Mouse (Mus musculus): ENCODE data around the gene Capzb.
A peak's percentile ranks its signal among the peaks of the same experiment; 100 is the strongest.

The Capzb gene

DNA sequence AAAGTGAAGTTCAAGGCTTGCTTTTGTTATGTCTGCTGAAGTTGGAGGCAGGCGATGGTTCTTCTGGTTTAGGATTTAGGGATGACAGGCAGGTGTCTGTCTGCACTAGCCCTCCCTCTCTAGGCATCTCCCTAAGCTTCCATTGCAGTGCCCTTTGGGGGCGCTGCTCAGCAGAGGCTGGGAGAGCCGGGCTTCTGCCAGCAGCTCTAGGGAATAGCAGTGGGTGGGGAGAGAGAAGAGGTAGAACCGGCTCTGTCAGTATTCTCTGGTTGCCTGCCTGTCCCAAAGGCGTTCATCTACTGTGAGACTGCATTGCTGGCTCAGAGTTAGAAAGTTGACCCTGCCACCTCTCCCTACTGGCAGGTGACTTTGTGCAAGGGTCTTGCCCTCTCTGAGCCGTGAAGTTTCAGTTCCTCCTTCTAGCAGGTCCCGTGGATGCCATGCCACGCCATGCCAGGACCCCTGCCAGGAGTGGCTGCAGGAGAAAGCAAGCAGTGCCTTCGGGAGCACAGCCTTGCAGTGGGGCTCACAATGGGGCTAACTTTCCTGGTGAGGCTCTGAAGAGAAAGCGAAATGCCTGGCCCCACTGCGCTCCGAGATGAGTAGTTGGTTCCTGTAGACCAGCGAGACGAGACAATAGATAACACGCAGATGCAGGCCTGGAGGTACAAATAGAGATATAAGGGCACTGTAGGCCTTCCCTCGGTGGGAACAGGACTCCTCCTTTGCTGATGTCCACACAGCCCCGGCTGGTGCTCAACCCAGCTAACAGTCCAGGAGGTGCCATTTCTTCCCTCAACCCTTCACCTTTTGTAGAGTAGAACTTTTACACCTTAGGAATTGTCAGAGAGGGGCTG, 19.5 kb downstream of the Capzb start:
- no peak for DNase-seq

GRCm38 (mm10) chr4:139213086-139213485, 20.4 kb downstream of the Capzb start:
- no peak for DNase-seq

DNA sequence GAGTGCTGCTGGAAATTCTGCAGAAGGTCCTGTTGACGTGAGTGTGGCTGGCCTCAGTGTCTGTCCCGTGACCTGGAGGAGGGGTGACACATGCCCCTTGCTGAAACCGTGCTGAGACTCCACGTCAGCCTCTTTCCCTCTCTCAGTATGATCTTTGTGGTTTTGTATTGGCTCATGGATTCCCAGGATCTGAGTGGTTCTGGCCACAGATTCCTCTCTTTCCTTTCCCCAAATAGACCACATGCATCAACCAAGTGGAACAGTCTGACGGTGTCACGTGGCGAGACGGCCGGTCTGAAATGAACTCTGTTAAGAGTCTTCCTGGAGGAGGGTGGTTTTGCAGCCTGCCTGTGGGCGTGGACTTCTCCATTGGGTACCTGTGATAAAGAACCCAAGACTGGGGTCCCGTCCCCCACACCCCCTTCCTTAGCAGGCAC, 21.3 kb downstream of the Capzb start:
- DNase-seq, result peak; percentile 76

DNA sequence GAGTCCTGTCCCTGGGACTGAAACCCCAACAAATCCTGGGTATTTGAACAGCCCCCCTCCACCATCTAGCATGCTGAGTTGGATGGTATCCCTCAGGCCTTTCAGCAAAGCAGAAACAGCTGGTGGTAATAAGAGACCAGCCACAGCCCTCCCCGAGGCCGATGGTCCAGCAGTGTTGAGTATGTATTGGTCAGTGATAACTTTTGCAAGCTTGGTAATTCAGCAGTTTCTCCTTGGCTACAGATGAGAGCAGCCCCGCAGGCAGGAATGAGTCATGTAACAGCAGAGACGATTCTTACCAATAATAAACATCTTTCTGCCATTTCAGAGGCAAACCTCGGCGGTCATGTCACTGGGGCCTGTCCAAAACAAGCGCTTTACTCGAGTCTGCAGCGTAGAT, 23.9 kb downstream of the Capzb start:
- no peak for DNase-seq

GRCm38 (mm10) chr4:139218539-139218938, 25.8 kb downstream of the Capzb start:
- DNase-seq, result no peak

- DNase-seq, result no peak
Measured at GRCm38 (mm10) chr4:139219656-139220055, 27.0 kb downstream of the Capzb start.

DNA sequence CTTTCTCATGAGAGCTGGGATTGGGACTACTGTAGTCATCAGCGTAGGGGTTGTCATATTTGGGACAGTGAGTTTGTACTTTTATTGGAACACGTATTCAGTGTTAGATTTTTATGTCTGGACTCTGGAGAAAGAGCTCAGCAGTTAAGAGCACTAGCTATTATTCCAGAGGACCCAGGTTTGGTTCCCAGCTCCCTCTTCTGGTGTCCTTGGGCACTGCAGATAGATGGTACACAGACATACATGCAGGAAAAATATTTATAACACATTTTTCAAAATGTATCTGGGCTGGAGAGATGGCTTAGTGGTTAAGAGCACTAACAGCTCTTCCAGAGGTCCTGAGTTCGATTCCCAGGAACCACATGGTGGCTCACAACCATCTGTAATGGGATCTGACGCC, 28.3 kb downstream of the Capzb start:
- DNase-seq, result peak; percentile 63

GRCm38 (mm10) chr4:139221837-139222236, 29.1 kb downstream of the Capzb start:
- DNase-seq, result no peak

DNA sequence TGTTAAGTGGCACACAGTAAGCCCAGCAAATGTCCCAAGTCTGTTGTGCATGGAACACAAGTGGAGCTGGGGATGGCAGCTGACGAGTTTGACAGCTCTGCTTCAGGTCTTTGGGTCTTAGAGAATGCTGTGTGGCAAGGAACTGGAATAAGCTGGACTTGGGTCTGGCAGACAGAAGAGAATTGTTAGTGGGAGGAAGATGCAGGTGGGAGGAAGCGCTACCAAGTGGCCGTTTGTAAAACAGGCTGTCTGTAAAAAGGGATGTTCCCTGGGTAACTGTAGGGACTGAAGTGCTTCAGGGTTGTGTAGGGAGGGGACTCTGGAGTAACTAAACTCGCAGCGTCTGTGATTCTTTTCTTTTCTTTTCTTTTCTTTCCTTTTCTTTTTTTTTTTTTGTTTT, 32.4 kb downstream of the Capzb start:
- DNase-seq, result no peak

- DNase-seq, result no peak
Measured at GRCm38 (mm10) chr4:139225944-139226343, 33.2 kb downstream of the Capzb start.

DNA sequence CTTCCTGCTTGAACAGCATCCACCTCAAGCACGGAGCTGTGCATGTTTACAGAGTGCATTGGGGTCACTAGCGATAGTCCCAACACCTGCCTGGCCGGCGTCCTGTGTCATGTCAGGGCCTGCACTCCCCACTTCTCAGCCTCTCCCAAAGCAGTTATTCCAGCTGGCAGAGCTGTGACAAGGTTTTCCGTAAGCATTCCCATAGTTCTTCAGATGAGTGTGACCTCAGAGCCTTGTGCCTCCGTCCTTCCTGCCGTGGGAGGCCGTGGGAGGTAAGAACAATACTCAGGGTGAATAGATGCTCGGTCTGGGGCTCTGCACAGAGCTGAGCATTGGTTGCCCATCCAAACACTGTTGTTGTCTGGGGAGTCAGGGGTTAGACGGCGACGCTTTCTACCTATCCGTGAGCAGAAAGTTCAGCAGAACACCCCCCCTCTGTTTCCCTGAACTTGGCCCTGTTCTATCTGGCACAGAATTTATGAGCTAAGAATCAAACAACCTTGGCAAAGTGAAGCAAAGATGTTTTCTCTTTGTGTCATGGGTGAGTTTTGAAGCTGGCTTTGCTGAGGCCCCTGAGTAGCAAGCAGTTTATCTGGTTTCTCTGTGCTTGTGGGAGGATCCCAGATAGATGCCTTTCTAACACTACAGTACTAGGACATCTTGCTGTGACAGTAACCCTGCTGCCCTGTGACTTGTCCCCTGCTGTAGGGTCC, 34.0 kb downstream of the Capzb start:
- no peak for DNase-seq

GRCm38 (mm10) chr4:139227923-139228322, 35.2 kb downstream of the Capzb start:
- no peak for DNase-seq

- DNase-seq, result no peak
Measured at GRCm38 (mm10) chr4:139229271-139229670, 36.6 kb downstream of the Capzb start.

DNA sequence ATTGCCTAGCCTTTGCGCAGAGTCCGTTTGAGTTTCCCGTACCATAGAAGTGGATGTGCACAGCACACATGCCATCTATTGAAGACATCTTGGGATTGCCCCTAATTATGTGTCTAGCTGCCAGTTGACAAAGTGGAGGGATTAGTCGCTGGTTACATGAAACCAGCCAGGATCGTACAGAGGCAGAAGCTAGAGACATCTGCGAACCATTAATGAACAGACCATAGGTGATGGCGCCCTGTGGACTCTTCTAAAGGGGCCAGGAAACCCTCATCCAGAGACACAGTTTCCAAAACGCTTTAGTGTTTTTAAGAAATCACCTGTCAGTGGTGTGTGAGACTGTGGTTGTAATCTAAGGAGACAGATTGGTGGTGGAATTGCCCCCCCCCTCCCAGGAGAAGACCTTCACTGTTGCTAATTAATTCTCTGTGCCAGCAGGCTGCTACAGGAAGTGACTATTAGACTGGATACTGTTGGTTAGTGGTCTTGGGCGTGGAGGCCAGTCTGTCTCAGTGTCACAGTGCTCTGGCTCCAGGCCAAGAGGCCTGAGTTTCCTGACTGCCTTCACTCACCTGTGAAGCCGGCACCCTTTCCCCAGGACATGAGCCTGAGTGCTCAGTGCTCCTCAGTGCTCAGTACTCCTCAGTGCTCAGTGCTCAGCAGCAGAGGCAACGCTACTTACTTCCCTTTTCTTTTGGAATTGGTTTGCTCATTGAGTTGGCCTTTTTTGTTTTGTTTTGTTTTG, 37.8 kb downstream of the Capzb start:
- no peak for DNase-seq

- DNase-seq, result no peak
Measured at GRCm38 (mm10) chr4:139231163-139231562, 38.5 kb downstream of the Capzb start.

GRCm38 (mm10) chr4:139232479-139233145, 39.9 kb downstream of the Capzb start:
- peak; percentile 70 for DNase-seq

- DNase-seq, result peak; percentile 52
Measured at GRCm38 (mm10) chr4:139233146-139233495, 40.4 kb downstream of the Capzb start.

DNA sequence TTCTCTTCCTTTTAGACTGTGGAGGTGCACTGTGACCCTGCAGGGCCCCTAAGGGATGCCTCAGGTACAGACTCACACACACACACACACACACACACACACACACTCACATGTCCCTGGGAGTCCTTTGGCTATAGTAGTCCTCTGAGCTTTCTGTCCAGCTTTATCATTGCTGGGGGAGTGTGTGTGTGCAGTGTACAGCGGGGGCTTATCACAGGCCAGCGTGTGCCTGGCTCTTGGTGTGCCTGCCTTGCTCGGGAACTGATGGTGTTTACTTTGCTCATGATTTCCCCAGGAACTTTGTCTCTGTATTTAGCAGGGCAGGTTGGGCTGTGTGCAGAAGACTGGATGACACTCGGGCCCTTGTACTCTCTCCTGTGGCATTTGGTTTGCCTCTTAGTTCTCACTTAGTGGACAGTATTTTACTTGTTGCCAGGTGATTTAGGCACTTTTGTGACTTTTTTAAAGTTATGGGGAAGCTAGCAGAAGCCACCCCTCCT, 41.1 kb downstream of the Capzb start:
- DNase-seq, result no peak

DNA sequence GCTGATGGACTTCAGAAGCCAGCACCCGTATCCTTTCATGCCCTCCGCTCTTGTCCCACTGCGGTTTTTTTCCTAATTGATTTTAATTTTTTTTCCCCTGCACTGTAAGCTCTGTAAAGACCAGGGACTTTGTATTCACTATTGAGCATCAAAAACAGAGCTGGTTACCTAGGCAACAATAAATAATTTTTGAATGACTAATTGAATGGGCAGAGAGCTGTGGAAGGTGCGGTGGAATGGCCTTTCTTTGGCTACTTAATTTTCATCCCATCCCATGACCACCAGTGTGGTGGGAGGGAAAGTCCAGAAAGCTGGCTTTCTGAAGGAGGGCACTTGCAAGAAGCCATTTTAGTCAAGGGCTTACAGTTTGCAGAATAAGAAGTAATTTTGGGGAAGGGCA, 41.6 kb downstream of the Capzb start:
- DNase-seq, result no peak

- no peak for DNase-seq
Measured at GRCm38 (mm10) chr4:139235556-139235955, 42.9 kb downstream of the Capzb start.

- no peak for DNase-seq
Measured at GRCm38 (mm10) chr4:139238612-139239011, 45.9 kb downstream of the Capzb start.

DNA sequence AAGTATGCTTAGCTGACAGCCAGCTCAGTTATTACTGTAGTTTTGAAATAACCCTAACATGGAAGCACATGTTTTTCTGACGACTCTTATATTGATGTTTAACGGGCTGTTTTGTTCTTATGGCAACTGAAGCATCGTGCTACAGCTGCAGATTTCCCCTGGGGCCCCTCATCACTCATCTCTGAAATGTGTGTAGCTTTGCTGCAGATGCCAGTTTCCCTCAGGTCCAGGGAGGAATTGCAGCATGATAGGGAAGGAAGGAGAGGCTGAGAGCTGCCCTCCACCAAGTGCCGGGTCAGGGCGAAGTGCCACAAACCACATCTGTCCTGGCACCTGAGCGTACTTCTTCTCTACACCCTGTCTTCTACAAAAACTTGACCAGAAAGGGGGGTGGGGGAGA, 47.6 kb downstream of the Capzb start:
- no peak for DNase-seq

All from kidney, adult 9 months (tissue).